Mouse (Mus musculus): ENCODE measurements around the gene Cenpi. TPM values are rescaled to one million over a fixed set of nuclear protein-coding genes. Genes with fewer than 3 reads are reported as not detected.
"Not testable (repeated sequence)": the region's sequence is repeated elsewhere in the genome, so short reads cannot be mapped to it uniquely, and the experiment has no call there.

Cenpi gene
- polyA plus RNA-seq, 1 experiment from 2014 or later: 34.2 TPM

DNA sequence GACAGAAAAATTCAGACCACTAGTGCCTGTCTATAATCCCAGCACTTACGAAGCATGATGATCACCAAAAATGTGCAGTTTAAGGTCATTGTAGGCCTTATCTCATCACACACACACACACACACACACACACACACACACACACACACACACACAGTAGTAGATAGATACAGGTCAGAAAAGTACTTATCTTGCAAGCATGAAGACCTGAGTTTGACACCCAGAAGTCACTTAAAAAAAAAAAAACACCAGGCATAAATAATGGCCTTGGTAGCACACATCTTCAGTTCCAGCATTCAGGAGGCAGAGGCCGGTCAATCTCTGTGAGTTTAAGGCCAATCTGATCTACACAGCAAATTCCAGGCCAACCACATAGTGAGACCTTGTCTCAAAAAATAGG lies 20.6 kb upstream of the Cenpi start:
- H3K9me3 ChIP-seq (ENCODE audit: control insufficient read depth, low read length): no peaks in the 10 kb centered on the region
- 97% methylated on average over 2 of the region's 2 CpGs for whole genome bisulfite sequencing
- H3K9ac ChIP-seq (ENCODE audit: low read length): no peak overlapping the region
- H3K4me3 ChIP-seq (ENCODE audit: low read depth, low read length): no peak overlapping the region
- DNase-seq (ENCODE audit: low spot score): no peak
- H3K4me1 ChIP-seq (replicated peaks; ENCODE audit: control insufficient read depth, insufficient read depth, low read length): no peaks in the 10 kb centered on the region
- no peak overlapping the region for H3K4me2 ChIP-seq (ENCODE audit: low read depth, low read length, severe bottlenecking)
- H3K36me3 ChIP-seq (ENCODE audit: control insufficient read depth, insufficient read depth, low read length): no peaks in the 10 kb centered on the region
- no peaks in the 10 kb centered on the region; the same call in 1 of the 2 replicates for H3K27me3 ChIP-seq (ENCODE audit: control insufficient read depth, insufficient read depth, low read length)
- ATAC-seq (replicated peaks; ENCODE audit: low FRiP score): no peak
- H3K27ac ChIP-seq (ENCODE audit: low read depth, low read length): no peak overlapping the region

DNA sequence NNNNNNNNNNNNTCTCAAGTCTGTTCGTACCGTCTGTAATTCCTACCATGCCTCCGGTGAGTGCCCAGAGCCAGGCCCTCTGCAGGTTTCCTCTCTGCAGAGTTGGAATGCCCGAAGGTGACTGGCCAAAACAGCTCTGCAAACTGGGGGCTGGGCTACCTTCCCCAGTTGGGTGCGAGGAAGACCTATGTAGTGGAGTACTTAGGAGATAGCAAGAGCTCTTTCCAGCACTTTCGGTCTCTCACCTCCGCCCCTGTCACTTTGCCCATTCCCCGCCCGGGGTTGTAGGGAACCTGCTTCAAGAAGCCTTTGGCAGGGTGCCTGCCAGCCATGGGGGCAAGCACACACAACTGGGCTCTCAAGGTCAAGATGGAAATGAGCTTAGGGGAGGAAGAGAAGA lies 11.6 kb upstream of the Cenpi start:
- 25% methylated on average over 9 of the region's 9 CpGs for WGBS
- Histone ChIP-seq H3K4me1 (replicated peaks; ENCODE audit: control insufficient read depth, insufficient read depth, low read length) (no peaks in the 10 kb centered on the region), H3K27ac (ENCODE audit: low read depth, low read length) (no peak overlapping the region), H3K9ac (ENCODE audit: low read length) (peak overlapping the region; percentile 57), H3K36me3 (ENCODE audit: control insufficient read depth, insufficient read depth, low read length) (no peaks in the 10 kb centered on the region), H3K27me3 (ENCODE audit: control insufficient read depth, insufficient read depth, low read length) (peaks cover 10% of the 10 kb centered on the region), H3K4me3 (ENCODE audit: low read depth, low read length) (peak overlapping the region; percentile 39), H3K9me3 (ENCODE audit: control insufficient read depth, low read length) (no peaks in the 10 kb centered on the region), H3K4me2 (ENCODE audit: low read depth, low read length, severe bottlenecking) (peak overlapping the region; percentile 53)
- DNase-seq (ENCODE audit: low spot score): peak; percentile 50
- no peak; the same call in 1 of the 2 replicates for ATAC-seq (replicated peaks; ENCODE audit: low FRiP score)

GRCm38 (mm10) chrX:134296737-134297136 lies 11.1 kb upstream of the Cenpi start:
- Histone ChIP-seq H3K27ac (ENCODE audit: low read depth, low read length) (no peak overlapping the region), H3K4me1 (replicated peaks; ENCODE audit: control insufficient read depth, insufficient read depth, low read length) (no peaks in the 10 kb centered on the region), H3K36me3 (ENCODE audit: control insufficient read depth, insufficient read depth, low read length) (no peaks in the 10 kb centered on the region), H3K4me3 (ENCODE audit: low read depth, low read length) (peak overlapping the region; percentile 39), H3K9ac (ENCODE audit: low read length) (peak overlapping the region; percentile 57; the same call in 1 of the 2 replicates), H3K4me2 (ENCODE audit: low read depth, low read length, severe bottlenecking) (peak overlapping the region; percentile 53), H3K9me3 (ENCODE audit: control insufficient read depth, low read length) (no peaks in the 10 kb centered on the region), H3K27me3 (ENCODE audit: control insufficient read depth, insufficient read depth, low read length) (peaks cover 10% of the 10 kb centered on the region)
- ATAC-seq (replicated peaks; ENCODE audit: low FRiP score) (no peak; the same call in 1 of the 2 replicates), DNase-seq (ENCODE audit: low spot score) (no peak)
- WGBS: 25% methylated on average over 7 of the region's 7 CpGs

DNA sequence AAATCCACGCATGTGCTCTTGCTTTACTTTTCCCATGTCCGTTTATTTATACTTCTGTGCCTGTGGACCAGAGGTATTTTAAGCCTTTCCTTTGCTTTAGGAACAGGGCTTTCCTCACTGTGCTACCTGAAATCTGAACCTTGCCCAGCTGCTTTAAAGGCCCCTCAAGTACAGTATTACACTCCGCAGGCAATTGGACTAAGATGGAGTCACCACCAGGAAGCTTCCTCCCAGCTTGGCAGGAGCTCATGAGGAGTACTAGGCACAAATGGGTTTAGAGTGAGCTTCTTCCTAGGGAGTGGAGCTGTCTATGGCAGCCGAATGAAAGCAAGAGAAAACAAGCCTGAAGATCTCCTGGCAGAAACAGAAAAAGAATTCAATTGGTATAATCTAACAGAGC lies 10.7 kb upstream of the Cenpi start:
- DNase-seq (ENCODE audit: low spot score) (no peak), ATAC-seq (replicated peaks; ENCODE audit: low FRiP score) (no peak)
- 31% methylated on average over 4 of the region's 4 CpGs for WGBS

GRCm38 (mm10) chrX:134300219-134300618 lies 7.7 kb upstream of the Cenpi start:
- ATAC-seq (replicated peaks; ENCODE audit: low FRiP score) (no peak), DNase-seq (ENCODE audit: low spot score) (no peak)
- Histone ChIP-seq H3K9me3 (ENCODE audit: control insufficient read depth, low read length) (no peaks in the 10 kb centered on the region), H3K4me2 (ENCODE audit: low read depth, low read length, severe bottlenecking) (no peak overlapping the region), H3K9ac (ENCODE audit: low read length) (no peak overlapping the region), H3K27me3 (ENCODE audit: control insufficient read depth, insufficient read depth, low read length) (peaks cover 4% of the 10 kb centered on the region; the same call in 1 of the 2 replicates), H3K4me1 (replicated peaks; ENCODE audit: control insufficient read depth, insufficient read depth, low read length) (no peaks in the 10 kb centered on the region), H3K4me3 (ENCODE audit: low read depth, low read length) (no peak overlapping the region), H3K27ac (ENCODE audit: low read depth, low read length) (no peak overlapping the region), H3K36me3 (ENCODE audit: control insufficient read depth, insufficient read depth, low read length) (no peaks in the 10 kb centered on the region)
- 46% methylated on average over 5 of the region's 5 CpGs for WGBS

More for the DNA sequence above, 10.7 kb upstream of the Cenpi start:
- no peaks in the 10 kb centered on the region for H3K9me3 ChIP-seq (ENCODE audit: control insufficient read depth, low read length)
- H3K27ac ChIP-seq (ENCODE audit: low read depth, low read length): no peak overlapping the region
- H3K36me3 ChIP-seq (ENCODE audit: control insufficient read depth, insufficient read depth, low read length): no peaks in the 10 kb centered on the region
- peaks cover 10% of the 10 kb centered on the region for H3K27me3 ChIP-seq (ENCODE audit: control insufficient read depth, insufficient read depth, low read length)
- no peaks in the 10 kb centered on the region for H3K4me1 ChIP-seq (replicated peaks; ENCODE audit: control insufficient read depth, insufficient read depth, low read length)
- peak overlapping the region; percentile 53; the same call in 1 of the 2 replicates for H3K4me2 ChIP-seq (ENCODE audit: low read depth, low read length, severe bottlenecking)
- no peak overlapping the region for H3K9ac ChIP-seq (ENCODE audit: low read length)
- H3K4me3 ChIP-seq (ENCODE audit: low read depth, low read length): peak overlapping the region; percentile 39; the same call in 1 of the 2 replicates

GRCm38 (mm10) chrX:134303287-134303686 lies 4.6 kb upstream of the Cenpi start:
- Histone ChIP-seq H3K9ac (ENCODE audit: low read length) (no peak overlapping the region), H3K4me3 (ENCODE audit: low read depth, low read length) (no peak overlapping the region), H3K9me3 (ENCODE audit: control insufficient read depth, low read length) (no peaks in the 10 kb centered on the region), H3K27ac (ENCODE audit: low read depth, low read length) (no peak overlapping the region), H3K27me3 (ENCODE audit: control insufficient read depth, insufficient read depth, low read length) (no peaks in the 10 kb centered on the region), H3K4me2 (ENCODE audit: low read depth, low read length, severe bottlenecking) (no peak overlapping the region), H3K36me3 (ENCODE audit: control insufficient read depth, insufficient read depth, low read length) (no peaks in the 10 kb centered on the region), H3K4me1 (replicated peaks; ENCODE audit: control insufficient read depth, insufficient read depth, low read length) (no peaks in the 10 kb centered on the region)
- ATAC-seq (replicated peaks; ENCODE audit: low FRiP score) (no peak), DNase-seq (ENCODE audit: low spot score) (no peak)
- 91% methylated on average over 1 of the region's 1 CpGs for WGBS

DNA sequence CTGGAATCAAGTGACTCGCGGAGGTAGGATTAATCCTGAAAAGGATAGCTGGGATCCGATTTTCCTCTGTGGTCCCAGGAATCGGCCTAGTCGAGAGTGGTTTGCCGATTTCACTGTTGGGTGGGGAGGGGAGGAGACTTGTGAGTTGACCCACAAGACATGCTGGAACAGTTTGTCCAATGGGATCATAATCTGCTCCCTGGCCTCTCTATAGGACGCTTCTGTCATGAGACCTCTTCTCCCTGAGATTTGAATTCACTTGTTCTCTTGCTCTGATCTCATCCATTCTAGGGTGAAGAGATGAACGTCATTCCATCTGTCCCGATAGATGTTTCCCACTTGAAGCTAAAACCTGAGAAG lies 371 bp downstream of the Cenpi start:
- H3K36me3 ChIP-seq (ENCODE audit: control insufficient read depth, insufficient read depth, low read length): no peaks in the 10 kb centered on the region; the same call in 1 of the 2 replicates
- no peak for DNase-seq (ENCODE audit: low spot score)
- peak overlapping the region; percentile 39 for H3K4me3 ChIP-seq (ENCODE audit: low read depth, low read length)
- WGBS: 25% methylated on average over 9 of the region's 9 CpGs
- peak; percentile 73 for ATAC-seq (replicated peaks; ENCODE audit: low FRiP score)
- no peaks in the 10 kb centered on the region for H3K4me1 ChIP-seq (replicated peaks; ENCODE audit: control insufficient read depth, insufficient read depth, low read length)
- H3K9me3 ChIP-seq (ENCODE audit: control insufficient read depth, low read length): no peaks in the 10 kb centered on the region
- H3K27ac ChIP-seq (ENCODE audit: low read depth, low read length): no peak overlapping the region
- no peaks in the 10 kb centered on the region for H3K27me3 ChIP-seq (ENCODE audit: control insufficient read depth, insufficient read depth, low read length)
- peak overlapping the region; percentile 51; the same call in 1 of the 2 replicates for H3K9ac ChIP-seq (ENCODE audit: low read length)
- peak overlapping the region; percentile 48 for H3K4me2 ChIP-seq (ENCODE audit: low read depth, low read length, severe bottlenecking)

DNA sequence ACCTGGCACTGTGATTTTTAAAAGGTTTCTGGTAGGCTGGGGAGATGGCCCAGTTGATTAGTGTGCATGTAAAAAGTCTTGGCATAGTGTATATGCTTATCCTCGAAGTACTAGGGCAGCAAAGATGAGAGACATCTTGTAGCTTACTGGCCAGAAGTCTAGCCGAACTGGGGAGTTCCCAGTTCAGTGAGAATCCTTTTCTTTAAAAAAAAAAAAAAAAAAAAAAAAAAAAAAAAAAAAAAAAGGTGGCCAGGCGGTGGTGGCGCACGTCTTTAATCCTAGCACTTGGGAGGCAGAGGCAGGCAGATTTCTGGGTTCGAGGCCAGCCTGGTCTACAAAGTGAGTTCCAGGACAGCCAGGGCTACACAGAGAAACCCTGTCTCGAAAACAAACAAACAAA lies 3.3 kb downstream of the Cenpi start:
- not testable (repeated sequence) for H3K27me3 ChIP-seq (ENCODE audit: control insufficient read depth, insufficient read depth, low read length); H3K9me3 ChIP-seq (ENCODE audit: control insufficient read depth, low read length); ATAC-seq (replicated peaks; ENCODE audit: low FRiP score); H3K9ac ChIP-seq (ENCODE audit: low read length); H3K4me3 ChIP-seq (ENCODE audit: low read depth, low read length); H3K27ac ChIP-seq (ENCODE audit: low read depth, low read length); DNase-seq (ENCODE audit: low spot score); H3K4me1 ChIP-seq (replicated peaks; ENCODE audit: control insufficient read depth, insufficient read depth, low read length); H3K36me3 ChIP-seq (ENCODE audit: control insufficient read depth, insufficient read depth, low read length); H3K4me2 ChIP-seq (ENCODE audit: low read depth, low read length, severe bottlenecking)
- WGBS: 89% methylated on average over 7 of the region's 7 CpGs

GRCm38 (mm10) chrX:134319153-134319932 lies 11.5 kb downstream of the Cenpi start:
- Histone ChIP-seq H3K4me2 (ENCODE audit: low read depth, low read length, severe bottlenecking) (no peak overlapping the region), H3K9ac (ENCODE audit: low read length) (no peak overlapping the region), H3K9me3 (ENCODE audit: control insufficient read depth, low read length) (no peaks in the 10 kb centered on the region), H3K4me1 (replicated peaks; ENCODE audit: control insufficient read depth, insufficient read depth, low read length) (no peaks in the 10 kb centered on the region), H3K36me3 (ENCODE audit: control insufficient read depth, insufficient read depth, low read length) (no peaks in the 10 kb centered on the region), H3K27ac (ENCODE audit: low read depth, low read length) (no peak overlapping the region), H3K27me3 (ENCODE audit: control insufficient read depth, insufficient read depth, low read length) (no peaks in the 10 kb centered on the region), H3K4me3 (ENCODE audit: low read depth, low read length) (no peak overlapping the region)
- ATAC-seq (replicated peaks; ENCODE audit: low FRiP score) (no peak), DNase-seq (ENCODE audit: low spot score) (no peak)
- 86% methylated on average over 2 of the region's 2 CpGs for WGBS
